Mouse (Mus musculus) heart, adult 2 months (tissue): ENCODE measurements around the gene Ldb3. TPM values are rescaled to one million over a fixed set of nuclear protein-coding genes. Genes with fewer than 3 reads are reported as not detected.
A peak's percentile ranks its signal among the peaks of the same experiment; 100 is the strongest.

Experiments
- DNase-seq, 2 experiments: peaks; one replicate each; pipeline ENCODE4 v3.0.0; 2021
- H3K27ac ChIP-seq: fragments of 200-600 bp; 2 replicates; pipeline ENCODE4 v1.8.1; 2022
- H3K27me3 ChIP-seq: fragments of 200-500 bp; 2 replicates; pipeline ENCODE4 v1.6.1; 2012; ENCODE audit warnings: mild to moderate bottlenecking, low read length, inconsistent platforms, mixed read lengths; ENCODE audit not compliant: control insufficient read depth, insufficient read depth
- H3K36me3 ChIP-seq: fragments of 200-500 bp; 2 replicates; pipeline ENCODE4 v1.6.1; 2012; ENCODE audit warnings: low read length, inconsistent platforms; ENCODE audit not compliant: control insufficient read depth, insufficient read depth
- H3K4me1 ChIP-seq: fragments of 200-500 bp; 2 replicates; pipeline ENCODE4 v1.6.1; 2011; ENCODE audit warnings: low read length; ENCODE audit not compliant: control insufficient read depth, insufficient read depth
- H3K4me3 ChIP-seq: fragments of 200-600 bp; 2 replicates; pipeline ENCODE4 v1.8.1; 2022
- H3K79me2 ChIP-seq: fragments of 200-500 bp; replicated peaks from 2 replicates; pipeline ENCODE4 v1.6.1; 2012; ENCODE audit warnings: mild to moderate bottlenecking, inconsistent platforms, low read length, moderate library complexity, mixed read lengths; ENCODE audit not compliant: control insufficient read depth, insufficient read depth
- H3K9ac ChIP-seq: fragments of 200-500 bp; 2 replicates; pipeline ENCODE4 v1.6.1; 2012; ENCODE audit warnings: low read depth, mild to moderate bottlenecking, control low read depth, inconsistent platforms, low read length, mixed read lengths
- CTCF ChIP-seq: fragments of 200-600 bp; IDR thresholded peaks from 2 replicates; pipeline ENCODE4 v1.8.1; 2022; ENCODE audit warnings: antibody characterized with exemption, mild to moderate bottlenecking, moderate library complexity
- EP300 ChIP-seq: fragments of 200-500 bp; IDR thresholded peaks from 2 replicates; pipeline ENCODE4 v1.6.1; 2011; ENCODE audit warnings: low read depth, low read length, control low read depth; ENCODE audit not compliant: insufficient read depth
- POLR2A ChIP-seq: fragments of 200-500 bp; IDR thresholded peaks from 2 replicates; pipeline ENCODE4 v1.6.1; 2011; ENCODE audit warnings: mild to moderate bottlenecking, low read depth, low read length, control low read depth; ENCODE audit not compliant: insufficient read depth
- WGBS: fragments of 180-500 bp; shearing (Covaris S2); methylation state at CpG from one replicate; pipeline ENCODE4 v1.1.7; 2018; 5-methylcytosine and 5-hydroxymethylcytosine counted together
- intact Hi-C: fragments of 180-260 bp; cut with DNase I; formaldehyde crosslinking; loops from one replicate; pipeline ENCODE4 v1.15.1; 2025
- polyA plus RNA-seq: library from polyadenylated mRNA; depleted of rRNA; stranded (reverse); fragments of >200 nt; gene quantifications from 2 replicates; pipeline ENCODE4 v1.2.3, GENCODE M21; 2012
- total RNA-seq, 2 experiments: library from RNA; stranded (reverse); gene quantifications; 2 replicates each; pipeline ENCODE4 v1.2.3; 2021

The Ldb3 gene
- total and polyA plus RNA-seq, 3 experiments: 940 to 1,138 (median 1,084) TPM

DNA sequence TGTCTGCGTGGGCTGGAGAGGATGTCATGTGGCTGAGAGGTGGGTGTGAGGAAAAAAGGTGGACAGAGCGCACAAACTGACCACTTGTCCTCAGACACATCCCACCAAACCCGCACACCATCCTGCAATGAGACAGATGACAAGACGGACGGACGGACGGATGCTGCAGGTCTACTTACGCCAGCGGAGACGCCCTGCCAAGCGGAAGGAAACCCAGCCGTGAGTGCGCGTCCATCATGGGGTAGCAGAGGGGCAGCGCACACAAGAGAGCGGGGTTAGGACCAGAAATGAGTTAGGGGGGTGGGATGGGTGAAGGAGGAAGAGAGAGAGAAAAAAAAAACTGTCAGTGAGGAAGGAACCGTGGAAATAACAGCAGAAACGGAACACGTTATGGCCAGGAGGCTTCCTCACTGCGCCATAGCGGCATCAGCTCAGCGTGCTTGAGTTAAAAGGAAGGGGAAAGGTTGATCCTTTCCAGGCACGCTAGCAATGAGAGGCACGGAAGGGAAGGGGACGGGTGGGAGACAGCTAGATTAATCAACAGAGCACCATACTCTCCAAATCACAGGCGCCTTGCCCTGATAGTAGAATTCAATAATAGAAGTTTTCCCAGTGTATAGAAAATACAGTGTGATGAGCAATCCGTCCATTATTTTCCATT, 18.8 kb downstream of the Ldb3 start:
- Histone ChIP-seq H3K27ac (peak overlapping the region; percentile 17; the same call in 1 of the 2 replicates), H3K27me3 (no peaks in the 10 kb centered on the region), H3K4me1 (peaks cover 18% of the 10 kb centered on the region), H3K79me2 (no peaks in the 10 kb centered on the region), H3K9ac (peak overlapping the region; percentile 25), H3K4me3 (no peak overlapping the region), H3K36me3 (no peaks in the 10 kb centered on the region; the same call in 1 of the 2 replicates)
- intact Hi-C loops: loop anchor here (5.0 kb wide), 1 partner anchor 197 kb away; the partner anchor contains the start of gene Sncg
- peak in 1 of 2 experiments; percentile 56 for DNase-seq
- WGBS: 20% methylated on average over 27 of the region's 27 CpGs
- TF ChIP-seq EP300: no peak; the same call in 1 of the 2 replicates
- TF ChIP-seq POLR2A: peak; percentile 90

DNA sequence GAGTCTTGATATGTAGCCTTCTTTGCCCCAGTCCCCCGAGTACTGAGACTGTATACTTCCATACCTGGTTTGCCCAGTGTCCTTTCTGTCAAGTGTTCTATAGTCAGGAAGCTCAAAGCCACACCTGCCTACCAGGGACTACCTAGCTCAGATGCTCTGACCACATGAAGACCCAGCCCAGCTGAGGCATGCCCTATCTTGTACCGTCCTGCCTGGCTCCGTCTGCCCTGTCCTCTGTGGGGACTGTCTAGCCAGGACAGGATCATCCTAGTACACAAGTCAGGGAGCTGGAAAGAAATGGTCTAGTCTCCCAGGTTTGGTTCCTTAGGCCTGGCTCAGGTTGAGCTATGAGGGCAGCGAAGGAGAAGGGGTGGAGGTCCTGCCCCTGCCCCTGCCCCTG, 19.9 kb downstream of the Ldb3 start:
- no peak overlapping the region; the same call in 1 of the 2 replicates for H3K27ac ChIP-seq
- peaks cover 21% of the 10 kb centered on the region for H3K4me1 ChIP-seq
- H3K9ac ChIP-seq: no peak overlapping the region
- no peak overlapping the region for H3K4me3 ChIP-seq
- intact Hi-C loops: loop anchor here (5.0 kb wide), 1 partner anchor 196 kb away; the partner anchor contains the start of gene Sncg
- DNase-seq: no peak
- WGBS: 54% methylated on average over 4 of the region's 4 CpGs
- no peaks in the 10 kb centered on the region for H3K79me2 ChIP-seq
- TF ChIP-seq CTCF (no peak), EP300 (peak; percentile 95), POLR2A (peak; percentile 80)
- peaks cover 3% of the 10 kb centered on the region for H3K36me3 ChIP-seq
- H3K27me3 ChIP-seq: no peaks in the 10 kb centered on the region

GRCm38 (mm10) chr14:34567697-34568096, 20.8 kb downstream of the Ldb3 start:
- intact Hi-C loops: loop anchor here (5.0 kb wide), 1 partner anchor 195 kb away; the partner anchor contains the start of gene Sncg
- no peaks in the 10 kb centered on the region for H3K79me2 ChIP-seq
- DNase-seq: peak; percentile 54 to 56
- H3K4me1 ChIP-seq: peaks cover 20% of the 10 kb centered on the region
- H3K27me3 ChIP-seq: no peaks in the 10 kb centered on the region
- peak overlapping the region; percentile 43 for H3K27ac ChIP-seq
- H3K9ac ChIP-seq: no peak overlapping the region
- H3K36me3 ChIP-seq: peaks cover 3% of the 10 kb centered on the region
- H3K4me3 ChIP-seq: no peak overlapping the region
- WGBS: 21% methylated on average over 5 of the region's 5 CpGs
- TF ChIP-seq EP300 (peak; percentile 61), CTCF (no peak)

GRCm38 (mm10) chr14:34566530-34566929, 22.0 kb downstream of the Ldb3 start:
- H3K36me3 ChIP-seq: peaks cover 3% of the 10 kb centered on the region
- no peak for DNase-seq
- WGBS: 83% methylated on average over 7 of the region's 7 CpGs
- H3K9ac ChIP-seq: peak overlapping the region; percentile 26; the same call in 1 of the 2 replicates
- intact Hi-C loops: loop anchor here (5.0 kb wide), 1 partner anchor 194 kb away; the partner anchor contains the start of gene Sncg
- 0 out of 2 replicates have a peak, but pooled peaks have one; percentile 4 for TF ChIP-seq EP300
- TF ChIP-seq POLR2A: no peak; the same call in 1 of the 2 replicates
- H3K27me3 ChIP-seq: no peaks in the 10 kb centered on the region
- no peak overlapping the region for H3K4me3 ChIP-seq
- peaks cover 19% of the 10 kb centered on the region for H3K4me1 ChIP-seq
- no peaks in the 10 kb centered on the region for H3K79me2 ChIP-seq
- peak overlapping the region; percentile 78 for H3K27ac ChIP-seq

GRCm38 (mm10) chr14:34565711-34566110, 22.8 kb downstream of the Ldb3 start:
- DNase-seq: peak; percentile 68 to 80
- H3K9ac ChIP-seq: 0 out of 2 replicates have a peak overlapping the region, but pooled peaks have one; percentile 1
- peaks cover 19% of the 10 kb centered on the region for H3K4me1 ChIP-seq
- peak overlapping the region; percentile 78 for H3K27ac ChIP-seq
- 33% methylated on average over 17 of the region's 17 CpGs for WGBS
- no peaks in the 10 kb centered on the region for H3K27me3 ChIP-seq
- H3K4me3 ChIP-seq: no peak overlapping the region
- H3K36me3 ChIP-seq: peaks cover 3% of the 10 kb centered on the region
- intact Hi-C loops: loop anchor here (5.0 kb wide), 1 partner anchor 193 kb away; the partner anchor contains the start of gene Sncg
- no peaks in the 10 kb centered on the region for H3K79me2 ChIP-seq
- TF ChIP-seq CTCF (no peak), EP300 (peak; percentile 79), POLR2A (peak; percentile 45; the same call in 1 of the 2 replicates)

- intact Hi-C loops: loop anchor here (5.0 kb wide), 1 partner anchor 192 kb away; the partner anchor contains the start of gene Sncg
- Histone ChIP-seq H3K4me3 (no peak overlapping the region), H3K27me3 (no peaks in the 10 kb centered on the region), H3K79me2 (no peaks in the 10 kb centered on the region), H3K36me3 (peaks cover 3% of the 10 kb centered on the region), H3K27ac (peak overlapping the region; percentile 78), H3K9ac (no peak overlapping the region), H3K4me1 (peaks cover 19% of the 10 kb centered on the region)
- DNase-seq: peak; percentile 68 to 83
- TF ChIP-seq EP300 (peak; percentile 50; the same call in 1 of the 2 replicates), POLR2A (no peak)
- WGBS: 44% methylated on average over 5 of the region's 5 CpGs
Measured at GRCm38 (mm10) chr14:34564646-34565045, 23.8 kb downstream of the Ldb3 start.
